Mouse (Mus musculus) heart, adult 2 months (tissue): ENCODE data around the gene Abi1.

Experiments used
- CTCF ChIP-seq: fragments of 200-600 bp; IDR thresholded peaks from 2 replicates; pipeline ENCODE4 v1.8.1; 2022; ENCODE audit warnings: antibody characterized with exemption, mild to moderate bottlenecking, moderate library complexity
- POLR2A ChIP-seq: fragments of 200-500 bp; IDR thresholded peaks from 2 replicates; pipeline ENCODE4 v1.6.1; 2011; ENCODE audit warnings: mild to moderate bottlenecking, low read depth, low read length, control low read depth; ENCODE audit not compliant: insufficient read depth

GRCm38 (mm10) chr2:23068894-23069744 is 29.1 kb upstream of the Abi1 start:
- TF ChIP-seq CTCF, result peak; percentile 61
- peak; percentile 98 for TF ChIP-seq POLR2A
